Mouse (Mus musculus): ENCODE results near the gene Fam166b.

The Fam166b gene

GRCm38 (mm10) chr4:43428180-43428861 is 613 bp downstream of the Fam166b start:
- no peak for DNase-seq (ENCODE audit: low spot score)

DNA sequence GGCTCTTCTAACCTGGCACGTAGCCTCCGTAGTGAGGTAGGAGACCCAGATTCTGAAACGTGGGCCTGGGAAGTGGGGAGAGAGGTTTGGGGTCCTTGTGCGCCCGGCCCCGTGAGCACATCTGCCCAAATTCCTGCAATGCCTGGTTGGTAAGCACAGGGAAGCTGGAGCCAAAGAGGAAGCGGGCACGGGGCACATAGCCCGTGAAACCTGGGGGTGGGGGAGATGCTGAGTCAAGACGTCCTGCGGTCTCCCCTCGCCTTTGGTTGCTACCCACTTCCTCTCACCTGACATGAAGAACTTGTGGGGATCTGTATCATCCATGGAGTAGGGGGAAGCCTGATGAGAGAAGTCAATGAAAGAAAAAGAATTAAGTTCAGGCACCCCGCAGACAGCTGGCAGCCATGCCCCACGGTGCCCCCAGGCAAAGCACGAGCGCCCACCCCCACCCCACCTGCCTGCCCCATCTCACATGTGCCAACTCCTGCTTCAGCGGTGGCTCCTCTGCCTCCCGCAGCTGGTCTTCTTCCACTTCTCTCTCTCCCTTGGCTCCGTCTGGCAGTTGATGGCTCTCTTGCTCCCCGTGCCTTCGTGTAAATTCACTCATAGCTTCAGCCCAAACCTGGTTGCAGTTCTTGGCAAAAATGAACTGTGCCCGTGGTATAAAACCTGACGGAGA is 1.3 kb downstream of the Fam166b start:
- DNase-seq (ENCODE audit: low spot score), result no peak

DNA sequence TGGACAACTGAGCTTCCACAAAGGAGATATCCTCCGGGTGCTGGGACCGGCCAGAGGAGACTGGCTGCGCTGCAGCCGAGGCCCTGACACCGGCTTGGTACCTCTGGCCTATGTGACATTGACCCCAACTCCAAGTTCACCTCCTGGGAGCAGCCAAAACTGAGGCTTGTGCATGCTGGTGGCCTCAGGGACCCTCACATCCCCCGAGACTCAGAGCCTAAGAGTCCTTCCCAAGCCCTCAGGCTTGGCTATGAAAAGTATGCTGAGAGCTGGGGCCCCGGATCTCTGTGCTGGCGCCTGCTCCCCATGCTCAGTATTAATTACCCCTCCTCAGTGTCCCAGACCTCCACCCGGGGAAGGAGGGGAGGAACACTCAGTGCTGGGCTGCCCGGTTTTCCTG is 2.4 kb downstream of the Fam166b start:
- DNase-seq (ENCODE audit: low spot score), result no peak

- no peak for DNase-seq (ENCODE audit: low spot score)
Measured at GRCm38 (mm10) chr4:43425648-43426380, 3.1 kb downstream of the Fam166b start.

GRCm38 (mm10) chr4:43425197-43425596 is 3.7 kb downstream of the Fam166b start:
- DNase-seq (ENCODE audit: low spot score), result no peak

GRCm38 (mm10) chr4:43424072-43424471 is 4.9 kb downstream of the Fam166b start:
- DNase-seq (ENCODE audit: low spot score), result no peak

- no peak for DNase-seq (ENCODE audit: low spot score)
Measured at GRCm38 (mm10) chr4:43423267-43423934, 5.5 kb downstream of the Fam166b start.

DNA sequence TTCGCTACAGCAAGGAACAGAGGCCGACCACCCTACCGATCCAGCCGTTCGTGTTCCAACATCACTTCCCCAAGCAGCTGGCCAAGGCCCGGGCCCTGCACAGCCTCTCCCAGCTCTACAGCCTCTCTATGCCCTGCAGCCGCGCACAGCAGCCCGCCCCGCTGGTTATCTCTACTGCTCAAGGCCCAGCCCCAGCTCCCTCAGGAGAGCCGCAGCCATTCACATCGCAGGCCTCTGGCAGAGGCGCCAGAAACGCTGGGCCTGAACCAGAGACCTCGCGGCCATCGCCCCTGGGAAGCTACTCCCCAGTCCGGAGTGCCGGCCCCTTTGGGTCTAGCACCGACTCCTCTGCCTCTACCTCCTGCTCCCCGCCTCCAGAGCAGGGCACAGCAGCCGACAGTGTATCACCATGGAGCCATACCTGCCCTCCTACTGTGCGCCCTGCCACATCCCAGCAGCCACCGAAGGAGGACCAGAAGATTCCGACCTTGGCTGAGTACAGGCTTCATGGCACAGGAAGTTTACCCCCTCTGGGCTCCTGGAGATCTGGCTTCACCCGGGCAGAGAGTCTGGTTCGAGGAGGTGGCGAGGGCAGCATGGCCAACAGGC is 7.2 kb downstream of the Fam166b start:
- no peak for DNase-seq (ENCODE audit: low spot score)

GRCm38 (mm10) chr4:43420305-43420704 is 8.6 kb downstream of the Fam166b start:
- peak; percentile 91 for DNase-seq (ENCODE audit: low spot score)

DNA sequence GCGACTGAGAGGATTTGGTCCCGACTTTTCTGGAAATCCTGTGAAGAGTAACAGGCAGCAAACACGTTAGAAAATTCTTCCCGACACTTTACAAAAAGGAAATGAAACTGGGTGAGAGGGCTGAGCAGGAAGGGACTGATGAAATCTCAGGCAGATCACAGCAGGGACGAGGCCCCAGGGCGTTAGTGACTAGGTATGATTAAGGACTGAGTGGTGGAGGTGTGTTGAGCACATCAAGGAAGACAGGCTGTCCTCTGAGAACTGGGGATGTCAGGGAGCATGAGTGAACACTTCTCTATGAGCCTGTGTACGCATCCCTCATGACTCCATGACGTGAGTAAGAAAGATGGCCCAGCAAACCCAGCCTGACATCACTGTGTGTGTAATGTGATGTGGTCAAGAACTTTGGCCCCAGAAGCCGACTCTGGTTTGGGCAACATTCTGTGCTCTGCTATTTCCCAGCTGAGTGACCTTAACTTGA is 9.1 kb downstream of the Fam166b start:
- DNase-seq (ENCODE audit: low spot score), result no peak

DNA sequence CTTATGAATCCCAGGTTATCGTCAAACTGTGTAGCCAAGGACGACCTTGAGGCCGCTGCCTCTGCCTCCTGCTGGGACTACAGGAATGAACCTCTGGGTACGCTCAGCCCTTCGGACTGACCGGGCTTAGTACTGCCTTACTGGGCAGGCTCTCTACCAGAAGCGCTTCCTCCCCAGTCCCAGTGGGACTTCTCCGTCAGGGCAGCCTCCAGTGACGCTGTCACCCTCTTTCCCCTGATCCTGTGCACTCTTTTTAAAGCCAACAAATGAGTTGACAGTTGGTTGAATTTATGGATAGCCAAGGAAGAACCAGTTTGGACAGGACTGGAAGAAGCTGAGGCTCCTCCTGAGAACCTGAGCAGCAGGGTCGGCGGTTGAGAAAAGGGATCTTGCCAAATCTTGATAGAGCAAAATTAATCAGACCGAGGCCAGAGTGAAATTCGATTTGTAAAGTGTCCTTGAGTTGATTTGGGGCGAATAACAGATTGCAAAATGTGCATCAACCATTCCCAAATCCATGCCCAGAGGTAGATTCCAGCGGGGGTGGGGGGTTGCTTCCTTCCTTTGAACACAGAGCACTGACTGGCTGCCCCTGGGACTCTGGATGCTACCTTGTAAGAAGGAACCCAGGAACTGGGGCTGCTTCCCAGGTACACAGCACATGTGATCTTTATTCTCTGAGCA is 9.8 kb downstream of the Fam166b start:
- DNase-seq (ENCODE audit: low spot score), result no peak

DNA sequence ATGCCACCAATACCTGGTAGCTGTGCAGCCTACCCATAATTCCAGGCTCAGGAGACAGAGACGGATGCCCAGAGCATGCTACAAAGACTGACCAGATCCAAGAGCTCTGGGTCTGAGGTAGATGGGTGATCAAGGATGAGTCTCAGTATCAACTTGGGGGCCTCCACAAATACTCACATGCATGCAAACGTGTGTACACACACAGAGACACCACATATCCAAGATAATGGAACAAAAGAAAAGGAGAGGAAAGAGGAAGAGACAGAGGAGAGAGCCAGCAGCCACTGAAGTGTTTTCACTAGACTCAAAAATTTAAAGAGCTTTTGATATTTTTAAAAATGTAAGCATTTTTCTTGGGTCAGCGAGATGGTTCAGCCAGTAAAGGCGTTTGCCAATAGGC is 10.5 kb downstream of the Fam166b start:
- DNase-seq (ENCODE audit: low spot score), result no peak

DNA sequence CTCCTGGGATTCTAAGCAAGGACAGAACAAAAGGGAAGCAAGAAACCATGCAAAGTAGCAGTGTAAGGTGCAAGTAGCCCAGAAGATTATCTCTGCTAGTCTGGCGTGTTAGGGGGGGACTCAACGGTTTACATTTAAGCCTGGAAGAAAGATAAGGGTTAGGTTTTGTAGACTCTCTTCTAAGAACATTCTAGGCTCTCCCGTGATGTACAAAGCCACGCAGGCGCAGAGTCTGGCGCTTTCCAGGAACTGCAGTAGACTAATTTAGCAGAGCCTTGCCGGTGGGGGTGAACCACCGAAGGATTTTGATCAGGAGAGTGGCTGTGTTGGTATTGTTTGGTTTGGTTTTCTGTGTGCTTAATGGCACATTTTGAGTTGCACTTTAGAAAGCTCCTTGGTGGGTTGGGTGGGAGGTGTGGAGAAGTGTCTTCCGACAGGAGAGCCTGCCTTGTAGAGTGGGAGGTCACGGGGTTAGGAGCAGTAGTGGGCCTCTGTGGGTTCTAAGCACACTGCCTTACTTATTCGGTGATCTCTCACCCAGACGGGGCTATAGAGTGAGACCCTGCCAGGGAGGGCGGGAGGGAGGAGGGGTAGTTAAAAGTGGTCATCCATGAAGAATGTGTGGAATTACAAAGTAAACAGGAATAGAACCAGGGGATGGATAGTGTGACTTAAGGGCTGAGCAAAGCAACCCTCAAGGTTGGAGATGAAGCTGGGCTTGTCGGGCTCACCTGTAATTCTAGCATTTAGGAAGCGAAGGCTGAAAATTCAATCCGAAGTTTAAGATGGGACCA is 11.5 kb downstream of the Fam166b start:
- DNase-seq (ENCODE audit: low spot score), result no peak

DNA sequence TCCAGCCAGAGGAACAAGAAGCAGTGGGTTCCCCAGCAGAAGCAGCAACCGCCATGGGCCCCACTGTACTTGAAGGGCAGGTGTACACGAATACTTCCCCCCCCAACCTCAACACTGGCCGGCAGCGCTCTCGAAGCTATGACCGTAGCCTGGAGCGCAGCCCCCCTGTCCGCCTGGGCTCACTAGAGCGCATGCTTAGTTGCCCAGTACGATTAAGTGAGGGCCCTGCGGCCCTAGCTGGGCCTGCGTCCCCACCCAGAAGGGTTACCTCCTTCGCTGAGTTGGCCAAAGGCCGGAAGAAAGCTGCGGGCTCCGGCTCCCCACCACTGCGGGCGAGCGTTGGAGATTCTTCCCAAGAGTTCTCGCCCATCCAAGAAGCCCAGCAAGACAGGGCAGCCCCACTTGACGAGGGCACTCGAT is 12.9 kb downstream of the Fam166b start:
- DNase-seq (ENCODE audit: low spot score), result no peak

- no peak for DNase-seq (ENCODE audit: low spot score)
Measured at GRCm38 (mm10) chr4:43415221-43416070, 13.5 kb downstream of the Fam166b start.

DNA sequence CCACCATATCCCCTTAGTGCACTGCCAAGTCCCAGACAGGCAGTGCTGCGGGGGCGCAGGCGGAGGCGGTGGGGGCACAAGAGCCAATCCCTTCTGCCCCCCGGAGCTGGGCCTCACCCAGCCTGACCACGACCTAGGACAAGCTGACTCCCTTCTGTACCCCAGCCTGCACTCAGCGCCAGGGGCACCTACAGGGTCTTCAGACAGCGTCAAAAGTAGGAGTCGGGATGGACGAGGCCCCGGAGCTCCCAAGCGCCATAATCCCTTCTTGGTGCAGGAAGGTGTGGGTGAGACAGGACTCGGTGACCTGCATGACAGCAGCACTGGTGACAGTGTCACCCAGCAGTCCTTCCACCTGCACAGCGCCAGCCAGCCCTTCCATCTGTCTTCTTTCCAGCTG is 14.2 kb downstream of the Fam166b start:
- DNase-seq (ENCODE audit: low spot score), result no peak

DNA sequence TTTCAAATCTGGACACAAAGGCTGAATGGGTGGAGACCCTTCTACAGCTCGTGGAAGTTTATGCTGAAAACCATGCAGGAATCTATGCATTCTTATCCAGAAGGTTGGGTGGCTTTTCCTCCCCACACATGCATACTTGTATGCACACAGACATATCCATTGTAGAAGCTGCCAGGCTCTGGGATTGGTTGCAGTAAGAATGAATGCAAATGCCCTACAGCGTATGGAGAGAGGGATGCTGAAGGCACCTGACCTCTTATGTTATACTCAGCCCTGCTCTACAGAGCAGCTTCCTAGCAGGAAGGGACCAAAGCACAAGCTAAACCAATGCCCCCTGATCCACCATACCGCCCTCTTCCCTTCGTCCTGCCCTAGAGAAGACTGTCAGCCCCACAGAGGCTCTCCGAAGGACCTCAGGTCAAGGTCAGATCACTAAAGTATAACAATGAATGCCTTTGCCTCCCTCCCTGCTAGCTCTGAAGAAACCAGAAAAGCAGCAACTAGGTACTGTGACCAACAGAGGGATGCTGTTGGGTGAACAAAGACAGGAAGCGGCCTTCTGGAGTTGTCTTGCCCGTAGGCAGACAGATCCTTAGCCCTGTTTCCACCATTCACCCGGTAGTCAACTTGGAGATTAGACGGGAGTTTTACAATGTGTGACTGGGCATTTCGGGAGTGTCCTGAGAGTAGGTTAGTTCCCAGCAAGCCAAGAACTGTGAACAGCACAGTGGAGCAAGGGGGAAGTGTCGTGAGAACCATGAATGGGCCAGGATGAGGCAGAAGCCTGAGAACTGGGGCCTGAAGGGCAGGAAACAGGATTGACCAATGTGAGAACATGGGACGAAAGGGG is 21.6 kb downstream of the Fam166b start:
- peak; percentile 23 for DNase-seq (ENCODE audit: low spot score)

DNA sequence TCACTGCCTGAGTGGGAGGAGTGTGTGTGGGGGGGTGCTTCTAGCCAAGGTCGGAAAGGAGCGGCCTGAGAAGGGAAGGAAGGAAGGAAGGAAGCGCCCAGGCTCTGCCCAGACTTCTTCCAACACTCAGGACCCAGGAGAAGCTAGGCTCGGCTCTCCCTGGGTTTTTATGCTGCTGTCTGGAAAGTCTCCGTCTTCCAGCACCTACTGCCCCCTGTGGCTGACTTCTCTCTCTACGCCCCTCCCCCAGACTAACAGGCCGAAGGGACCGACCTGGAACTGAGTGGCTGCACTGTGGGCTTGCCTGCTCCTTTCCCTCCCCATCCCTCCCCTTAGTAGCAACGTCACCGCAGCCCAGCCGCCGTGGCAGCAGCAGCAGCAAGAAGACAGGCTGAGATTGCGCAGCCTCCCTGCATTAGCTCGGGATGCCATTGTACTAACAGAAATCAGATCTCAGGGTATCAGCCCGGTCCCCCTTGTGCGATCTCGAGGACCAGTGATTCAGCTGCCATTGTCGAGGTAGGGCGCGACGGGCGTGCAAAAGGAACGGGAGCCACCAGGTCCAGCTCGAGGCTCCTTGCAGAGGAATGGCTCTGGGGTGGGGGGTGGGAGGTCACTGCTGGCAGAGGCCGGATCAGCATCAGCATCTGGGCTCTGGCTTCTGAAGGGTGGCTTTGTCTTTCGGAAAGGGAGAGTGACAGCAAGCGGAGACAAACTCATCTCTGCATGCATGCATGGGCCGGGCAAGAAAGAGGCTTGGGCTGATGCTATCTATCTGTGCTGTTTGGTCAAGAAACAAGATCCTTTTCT is 22.6 kb downstream of the Fam166b start:
- peak; percentile 86 for DNase-seq (ENCODE audit: low spot score)

Measured in retina, embryonic 14.5 days (tissue).